Mouse (Mus musculus) midbrain, embryonic 14.5 days (tissue): ENCODE measurements around the gene Rpl13. TPM values are rescaled to one million over a fixed set of nuclear protein-coding genes. Genes with fewer than 3 reads are reported as not detected.

Source experiments
- microRNA-seq: library from miRNA; unstranded; fragments of <30 nt; microRNA quantifications from one replicate; pipeline ENCODE4, GENCODE M21; 2016
- polyA plus RNA-seq: library from polyadenylated mRNA; unstranded; fragments of >200 nt; fragmentation: Nextera tagmentation; extraction: Ambion mirVana; gene quantifications from 2 replicates; pipeline ENCODE4 v1.2.1, GENCODE M21; 2014

The Rpl13 gene
- polyA plus RNA-seq, 1 experiment from 2014 or later, result 877 TPM

Small RNA genes within 50 kb of the gene (microRNA-seq; reads per million reads assigned to microRNA genes)
- 0.59 reads per million for gene Mir7079
- 0.44 reads per million for gene Mir7080

Other genes starting within 250 kb of the Rpl13 start
- 42.4 and 46.2 TPM in 2 replicates for gene Ankrd11, start 60.1 kb upstream of the Rpl13 start, polyA plus RNA-seq
- 42.0 and 43.6 TPM in 2 replicates for gene Spg7, start 39.4 kb upstream of the Rpl13 start, polyA plus RNA-seq
- gene Cpne7, start 15.0 kb downstream of the Rpl13 start, polyA plus RNA-seq, result 1.8 and 3.7 TPM in 2 replicates
- 0.95 TPM in 1 of 2 replicates, not detected in the other for gene Sult5a1, start 56.0 kb downstream of the Rpl13 start, polyA plus RNA-seq
- gene Dpep1, start 83.9 kb downstream of the Rpl13 start, polyA plus RNA-seq, result not detected in 2 replicates
- 175 and 196 TPM in 2 replicates for gene Chmp1a, start 110.4 kb downstream of the Rpl13 start, polyA plus RNA-seq
- gene Spata33, start 110.5 kb downstream of the Rpl13 start, polyA plus RNA-seq, result 5.3 and 6.9 TPM in 2 replicates
- gene Cdk10, start 122.5 kb downstream of the Rpl13 start, polyA plus RNA-seq, result 53.9 and 62.6 TPM in 2 replicates
- gene Spata2l, start 133.9 kb downstream of the Rpl13 start, polyA plus RNA-seq, result 4.4 and 5.1 TPM in 2 replicates
- 20.0 and 22.2 TPM in 2 replicates for gene Zfp276, start 151.8 kb downstream of the Rpl13 start, polyA plus RNA-seq
- 54.0 and 59.0 TPM in 2 replicates for gene Vps9d1, start 152.0 kb downstream of the Rpl13 start, polyA plus RNA-seq
- gene Fanca, start 216.2 kb downstream of the Rpl13 start, polyA plus RNA-seq, result 8.0 and 9.2 TPM in 2 replicates
- gene Spire2, start 230.4 kb downstream of the Rpl13 start, polyA plus RNA-seq, result 32.8 and 36.0 TPM in 2 replicates